Mouse (Mus musculus) heart, embryonic 12.5 days (tissue): ENCODE measurements at regions not wholly inside any gene's neighbourhood (a gene's known extent, or its start where the extent isn't known, plus 50 kb on each side); places are given as distances from the start of the nearest gene placed in this dataset.

Experiments used
- ATAC-seq: fragments of 200-750 bp; cut with Nextera tagmentation; 2 replicates; pipeline ENCODE4 v1.8.0; 2017; ENCODE audit warnings: moderate TSS enrichment, moderate library complexity; ENCODE audit not compliant: insufficient number of reproducible peaks, low FRiP score
- H3K27ac ChIP-seq: fragments of 300-500 bp; sonication (generic); 2 replicates; pipeline ENCODE4 v1.5.1; 2016; ENCODE audit warnings: mild to moderate bottlenecking, moderate library complexity; ENCODE audit not compliant: poor library complexity, severe bottlenecking
- H3K27me3 ChIP-seq: fragments of 300-500 bp; sonication (generic); replicated peaks from 2 replicates; pipeline ENCODE4 v1.6.1; 2016; ENCODE audit warnings: mild to moderate bottlenecking, moderate library complexity
- H3K36me3 ChIP-seq: fragments of 300-500 bp; sonication (generic); 2 replicates; pipeline ENCODE4 v1.6.1; 2016; ENCODE audit warnings: mild to moderate bottlenecking, moderate library complexity
- H3K4me1 ChIP-seq: fragments of 300-500 bp; sonication (generic); replicated peaks from 2 replicates; pipeline ENCODE4 v1.6.1; 2016; ENCODE audit warnings: mild to moderate bottlenecking
- H3K4me2 ChIP-seq: fragments of 300-500 bp; sonication (generic); 2 replicates; pipeline ENCODE4 v1.6.1; 2016; ENCODE audit warnings: mild to moderate bottlenecking, moderate library complexity
- H3K4me3 ChIP-seq: fragments of 300-500 bp; sonication (generic); 2 replicates; pipeline ENCODE4 v1.5.1; 2016; ENCODE audit warnings: mild to moderate bottlenecking
- H3K9ac ChIP-seq: fragments of 300-500 bp; sonication (generic); 2 replicates; pipeline ENCODE4 v1.6.1; 2016; ENCODE audit warnings: mild to moderate bottlenecking, moderate library complexity
- H3K9me3 ChIP-seq: fragments of 300-500 bp; sonication (generic); replicated peaks from 2 replicates; pipeline ENCODE4 v1.6.1; 2016; ENCODE audit warnings: mild to moderate bottlenecking, moderate library complexity
- WGBS: fragments of 180-500 bp; shearing (Covaris S2); methylation state at CpG from one replicate; pipeline ENCODE4 v1.1.7; 2016; 5-methylcytosine and 5-hydroxymethylcytosine counted together

DNA sequence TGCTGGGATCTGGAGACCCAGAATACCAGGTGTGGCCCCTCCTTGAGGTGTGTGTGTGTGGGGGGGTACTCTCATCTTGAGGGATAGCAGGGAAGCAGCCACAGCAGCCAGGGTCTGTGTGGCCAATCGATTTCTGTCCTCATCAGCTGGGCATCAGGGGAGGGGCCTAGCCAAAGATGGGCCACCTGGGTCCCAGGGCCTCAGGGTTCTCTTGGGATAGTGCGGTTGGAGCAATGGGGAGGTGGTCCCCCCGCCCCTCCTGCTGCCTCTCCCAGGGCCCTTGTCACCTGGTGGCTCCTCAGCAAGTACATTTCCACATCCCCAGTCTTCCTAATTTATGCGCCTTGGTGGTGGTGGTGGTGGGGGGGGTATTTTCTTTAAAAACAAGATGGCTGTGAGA is 55.4 kb downstream of the Uncx start:
- Histone ChIP-seq H3K4me3 (no peak overlapping the region), H3K9me3 (no peaks in the 10 kb centered on the region), H3K9ac (no peak overlapping the region), H3K27ac (no peak overlapping the region), H3K36me3 (no peaks in the 10 kb centered on the region), H3K4me1 (0 out of 2 replicates have a peak, but pooled peaks cover 10% of the 10 kb centered on the region), H3K4me2 (no peak overlapping the region), H3K27me3 (peaks cover 88% of the 10 kb centered on the region)
- ATAC-seq: no peak
- 12% methylated on average over 4 of the region's 4 CpGs for WGBS

- H3K27ac ChIP-seq: no peak overlapping the region
Measured at GRCm38 (mm10) chr5:139599191-139599937, 56.1 kb downstream of the Uncx start.

GRCm38 (mm10) chr5:139600213-139600612 is 56.9 kb downstream of the Uncx start:
- no peak for ATAC-seq
- WGBS: 3% methylated on average over 15 of the region's 15 CpGs
- 0 out of 2 replicates have a peak, but pooled peaks cover 10% of the 10 kb centered on the region for H3K4me1 ChIP-seq
- no peak overlapping the region for H3K4me3 ChIP-seq
- H3K27ac ChIP-seq: no peak overlapping the region
- no peaks in the 10 kb centered on the region for H3K9me3 ChIP-seq
- no peaks in the 10 kb centered on the region for H3K36me3 ChIP-seq
- H3K27me3 ChIP-seq: peaks cover 91% of the 10 kb centered on the region
- no peak overlapping the region for H3K4me2 ChIP-seq
- H3K9ac ChIP-seq: no peak overlapping the region

More at GRCm38 (mm10) chr5:139599191-139599937, 56.1 kb downstream of the Uncx start:
- Histone ChIP-seq H3K9me3 (no peaks in the 10 kb centered on the region), H3K9ac (no peak overlapping the region), H3K4me2 (peak overlapping the region; percentile 52), H3K27me3 (peaks cover 92% of the 10 kb centered on the region), H3K4me1 (0 out of 2 replicates have a peak, but pooled peaks cover 10% of the 10 kb centered on the region), H3K4me3 (no peak overlapping the region), H3K36me3 (no peaks in the 10 kb centered on the region)
- WGBS: 2% methylated on average over 24 of the region's 25 CpGs
- ATAC-seq: no peak

DNA sequence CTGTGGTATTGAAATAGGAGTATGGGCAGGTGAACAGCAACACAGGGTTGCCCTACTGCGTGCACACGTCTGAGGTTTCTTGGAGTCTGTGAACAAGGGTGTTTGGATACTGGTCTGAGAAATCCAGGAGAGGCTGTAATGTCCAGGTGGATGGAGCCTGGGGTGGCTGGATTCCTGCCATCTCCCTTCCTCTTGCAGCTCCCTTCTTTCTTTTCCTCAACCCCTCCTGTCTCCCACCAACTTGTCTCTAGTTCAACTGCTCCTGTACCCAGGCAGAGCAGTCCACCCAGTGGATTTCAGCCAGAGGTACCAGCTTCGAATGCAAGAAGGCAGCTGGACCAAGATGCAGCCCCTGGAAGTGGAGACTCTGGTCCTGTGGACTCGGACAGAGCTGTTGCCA is 59.6 kb downstream of the Uncx start:
- H3K4me1 ChIP-seq: 0 out of 2 replicates have a peak, but pooled peaks cover 10% of the 10 kb centered on the region
- peaks cover 77% of the 10 kb centered on the region for H3K27me3 ChIP-seq
- no peak overlapping the region for H3K4me3 ChIP-seq
- H3K36me3 ChIP-seq: no peaks in the 10 kb centered on the region
- H3K27ac ChIP-seq: no peak overlapping the region
- 69% methylated on average over 4 of the region's 4 CpGs for WGBS
- no peaks in the 10 kb centered on the region for H3K9me3 ChIP-seq
- ATAC-seq: no peak
- no peak overlapping the region for H3K9ac ChIP-seq
- no peak overlapping the region for H3K4me2 ChIP-seq

GRCm38 (mm10) chr5:139603535-139603934 is 60.2 kb downstream of the Uncx start:
- Histone ChIP-seq H3K9me3 (no peaks in the 10 kb centered on the region), H3K36me3 (no peaks in the 10 kb centered on the region), H3K27ac (no peak overlapping the region), H3K4me1 (0 out of 2 replicates have a peak, but pooled peaks cover 10% of the 10 kb centered on the region), H3K27me3 (peaks cover 70% of the 10 kb centered on the region), H3K4me3 (no peak overlapping the region), H3K9ac (no peak overlapping the region), H3K4me2 (no peak overlapping the region)
- no peak for ATAC-seq
- 21% methylated on average over 4 of the region's 4 CpGs for WGBS

DNA sequence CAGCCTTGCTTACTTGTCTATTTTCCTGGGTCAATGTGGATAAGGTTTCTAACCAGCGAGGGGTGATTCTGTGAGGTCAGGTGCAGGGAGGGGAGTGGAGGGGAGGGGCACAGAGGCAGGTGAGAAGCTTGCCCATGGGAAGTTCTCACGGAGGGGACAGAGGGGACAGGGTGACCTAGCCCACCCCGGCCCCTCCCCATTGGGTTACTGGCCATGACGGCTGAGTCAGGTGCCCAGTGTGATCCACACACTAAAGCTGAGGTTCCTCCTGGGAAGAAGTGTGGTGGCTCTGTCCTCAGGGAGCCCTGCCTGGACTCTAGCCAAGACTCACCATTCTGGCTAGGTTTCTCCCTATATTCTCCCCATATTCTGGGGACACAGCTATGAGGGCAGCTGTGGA is 61.0 kb downstream of the Uncx start:
- ATAC-seq: no peak
- peaks cover 62% of the 10 kb centered on the region for H3K27me3 ChIP-seq

DNA sequence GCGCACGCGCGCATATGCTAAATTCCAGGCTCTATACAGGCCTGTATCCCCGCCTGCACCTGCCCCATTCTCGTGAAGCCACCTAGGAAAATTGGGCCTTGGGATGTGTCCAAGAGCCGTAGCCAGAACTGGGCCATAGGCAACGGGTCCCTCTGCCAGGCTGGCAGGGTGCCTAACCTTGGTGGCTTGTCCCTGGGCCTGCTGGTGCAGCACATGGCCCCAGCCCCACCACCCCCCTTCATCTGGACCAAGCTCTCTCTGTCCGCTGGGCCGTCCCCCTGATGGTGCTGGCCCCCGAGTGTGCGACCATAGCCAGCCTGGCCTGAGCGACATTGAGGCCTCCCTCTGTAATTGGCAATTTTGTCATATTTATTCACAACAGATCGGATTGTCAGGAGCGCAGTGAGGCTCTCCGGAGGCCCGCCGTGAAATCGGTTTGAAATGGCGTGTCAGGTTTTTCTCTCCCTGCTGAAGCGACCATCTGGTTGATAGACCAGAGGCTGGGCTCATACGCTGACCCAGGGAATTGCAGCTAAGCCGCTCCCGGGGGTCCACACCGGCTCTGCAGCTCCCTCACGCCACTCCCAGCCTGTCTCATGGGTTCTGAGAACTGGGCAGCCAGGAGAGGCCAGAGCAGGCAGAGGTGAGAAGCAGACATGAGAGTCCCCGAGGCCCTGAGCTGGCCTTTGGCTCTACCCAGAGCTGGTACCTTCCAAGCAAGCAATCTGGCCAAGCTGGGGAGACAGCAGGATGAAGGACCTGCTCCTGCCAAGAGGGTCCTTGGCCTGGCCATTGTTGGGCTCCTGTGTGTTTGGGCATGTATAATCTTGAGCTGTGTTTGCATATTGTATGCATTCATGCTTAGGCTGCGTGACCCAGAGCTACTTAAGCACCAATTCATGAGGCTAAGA is 67.6 kb downstream of the Uncx start:
- H3K27ac ChIP-seq: no peak overlapping the region
- H3K9me3 ChIP-seq: no peaks in the 10 kb centered on the region
- 75% methylated on average over 28 of the region's 28 CpGs for WGBS
- H3K4me2 ChIP-seq: no peak overlapping the region
- no peaks in the 10 kb centered on the region for H3K36me3 ChIP-seq
- no peak for ATAC-seq
- H3K9ac ChIP-seq: no peak overlapping the region
- no peak overlapping the region for H3K4me3 ChIP-seq
- no peaks in the 10 kb centered on the region for H3K4me1 ChIP-seq
- H3K27me3 ChIP-seq: peaks cover 31% of the 10 kb centered on the region

More for the DNA sequence above, 61.0 kb downstream of the Uncx start:
- 45% methylated on average over 4 of the region's 4 CpGs for WGBS
- no peak overlapping the region for H3K27ac ChIP-seq
- H3K4me3 ChIP-seq: no peak overlapping the region
- no peaks in the 10 kb centered on the region for H3K36me3 ChIP-seq
- H3K9ac ChIP-seq: no peak overlapping the region
- no peak overlapping the region for H3K4me2 ChIP-seq
- 0 out of 2 replicates have a peak, but pooled peaks cover 5% of the 10 kb centered on the region for H3K4me1 ChIP-seq
- no peaks in the 10 kb centered on the region for H3K9me3 ChIP-seq

GRCm38 (mm10) chr5:139612224-139612623 is 68.9 kb downstream of the Uncx start:
- no peaks in the 10 kb centered on the region for H3K4me1 ChIP-seq
- H3K4me2 ChIP-seq: no peak overlapping the region
- no peak overlapping the region for H3K9ac ChIP-seq
- ATAC-seq: no peak
- peaks cover 35% of the 10 kb centered on the region for H3K27me3 ChIP-seq
- no peaks in the 10 kb centered on the region for H3K9me3 ChIP-seq
- no peak overlapping the region for H3K27ac ChIP-seq
- H3K36me3 ChIP-seq: no peaks in the 10 kb centered on the region
- no peak overlapping the region for H3K4me3 ChIP-seq
- 64% methylated on average over 5 of the region's 5 CpGs for WGBS

DNA sequence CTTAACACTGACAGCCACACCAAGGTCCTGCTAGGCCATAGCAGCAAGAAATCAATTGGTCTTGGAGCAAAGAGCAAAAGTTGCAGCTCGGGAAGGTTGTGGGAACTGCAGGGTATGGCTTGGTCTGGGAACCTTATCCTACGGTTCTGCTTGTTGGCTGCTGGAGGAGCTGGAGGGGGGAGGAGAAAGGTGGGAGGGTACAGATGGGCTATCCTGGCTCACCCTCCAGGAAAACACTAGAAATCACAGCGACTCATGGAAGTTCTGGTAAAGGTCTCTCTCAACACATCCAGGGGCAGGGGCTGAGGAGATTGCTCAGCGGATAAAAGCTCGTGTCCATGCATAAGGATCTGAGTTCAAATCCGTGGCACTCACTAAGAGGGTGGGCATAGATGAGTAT is 69.4 kb downstream of the Uncx start:
- Histone ChIP-seq H3K27ac (no peak overlapping the region), H3K9me3 (no peaks in the 10 kb centered on the region), H3K4me3 (no peak overlapping the region), H3K4me2 (no peak overlapping the region), H3K4me1 (no peaks in the 10 kb centered on the region), H3K27me3 (peaks cover 40% of the 10 kb centered on the region), H3K9ac (no peak overlapping the region), H3K36me3 (no peaks in the 10 kb centered on the region)
- 58% methylated on average over 6 of the region's 6 CpGs for WGBS
- no peak for ATAC-seq

DNA sequence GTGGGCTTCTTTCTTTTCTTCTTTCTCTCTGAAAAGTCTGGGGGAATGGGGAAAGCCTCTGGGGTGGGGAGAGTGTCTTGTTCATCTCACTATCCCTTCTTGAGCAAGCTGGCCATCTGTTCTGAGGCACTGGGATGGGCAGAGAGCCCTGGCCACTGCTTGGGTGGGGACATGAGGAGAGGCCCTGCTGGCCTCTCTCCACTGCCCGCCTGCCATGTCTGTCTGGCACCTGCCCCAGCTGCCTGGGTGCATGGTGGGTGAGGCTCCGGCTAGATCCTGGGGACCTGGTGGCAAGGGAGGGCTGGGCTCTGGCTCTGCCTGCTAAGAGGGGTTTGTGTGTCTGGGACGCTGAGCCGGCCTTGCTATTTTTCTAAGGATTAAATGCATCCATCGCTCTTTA is 70.3 kb downstream of the Uncx start:
- Histone ChIP-seq H3K9me3 (no peaks in the 10 kb centered on the region), H3K4me2 (no peak overlapping the region), H3K27ac (no peak overlapping the region), H3K36me3 (no peaks in the 10 kb centered on the region), H3K27me3 (peaks cover 49% of the 10 kb centered on the region), H3K4me3 (no peak overlapping the region), H3K9ac (no peak overlapping the region), H3K4me1 (no peaks in the 10 kb centered on the region)
- 68% methylated on average over 5 of the region's 5 CpGs for WGBS
- ATAC-seq: no peak
